Mouse (Mus musculus): Measurements from ENCODE around the gene Cx3cr1.

DNA sequence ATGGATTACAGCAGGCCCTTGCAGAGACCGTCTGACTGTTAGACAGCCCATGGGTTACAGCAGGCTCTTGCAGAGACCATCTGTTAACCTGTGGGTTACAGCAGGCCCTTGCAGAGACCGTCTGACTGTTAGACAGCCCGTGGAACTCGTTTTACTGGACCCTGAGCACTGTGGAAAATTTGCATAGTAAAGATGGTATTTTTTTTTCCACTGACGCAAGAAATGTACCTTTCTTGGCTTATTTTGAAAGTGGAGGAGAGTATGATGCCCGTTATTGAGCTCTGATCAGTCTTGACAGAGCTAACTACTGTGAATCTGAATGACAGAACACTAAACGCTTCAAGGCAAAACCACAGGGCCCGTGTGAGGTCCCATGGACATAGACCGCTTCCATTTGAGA is 13.5 kb downstream of the Cx3cr1 start:
- TF ChIP-seq POLR2A (IDR thresholded peaks at IDR 0.05; ENCODE audit: control insufficient read depth, extremely low read depth, insufficient read depth, low read length, poor library complexity) (no peak), CTCF (IDR thresholded peaks at IDR 0.05; ENCODE audit: borderline replicate concordance, control insufficient read depth, extremely low read depth, insufficient read depth, low read length, poor library complexity) (no peak)
